Mouse (Mus musculus) lung, adult 2 months (tissue): Measurements from ENCODE around the gene Cdadc1.

Experiments used
- CTCF ChIP-seq: fragments of 200-500 bp; IDR thresholded peaks from 2 replicates; pipeline ENCODE4 v1.5.1; 2011; ENCODE audit warnings: mild to moderate bottlenecking, low read length, control low read depth; ENCODE audit not compliant: insufficient read depth
- POLR2A ChIP-seq: fragments of 200-500 bp; IDR thresholded peaks from 2 replicates; pipeline ENCODE4 v1.6.1; 2011; ENCODE audit warnings: low read depth, mild to moderate bottlenecking, control low read depth, low read length, borderline replicate concordance; ENCODE audit errors: extremely low read depth

DNA sequence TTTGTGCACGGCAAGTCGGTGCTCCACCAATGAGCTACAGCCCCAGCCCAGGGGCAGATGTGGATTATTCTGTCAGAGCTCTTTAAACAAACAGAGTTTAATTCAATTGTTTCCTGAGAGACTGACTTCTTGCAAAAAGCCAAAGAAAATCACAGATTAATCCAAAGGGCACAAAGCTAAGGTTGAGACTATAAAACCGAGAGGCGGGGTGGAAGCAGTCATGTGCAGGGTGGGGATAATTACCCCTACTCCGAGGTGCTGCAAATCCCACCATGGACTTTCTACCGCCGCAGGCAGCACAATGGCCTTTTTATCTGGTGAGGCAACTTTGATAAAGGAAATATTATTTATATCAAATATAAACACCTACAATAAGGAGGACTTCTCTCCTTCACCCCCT lies 19.0 kb upstream of the Cdadc1 start:
- TF ChIP-seq POLR2A (no peak), CTCF (no peak)
